Mouse (Mus musculus) kidney, adult 9 months (tissue): ENCODE results near the gene Slc35d3.
A peak's percentile ranks its signal among the peaks of the same experiment; 100 is the strongest.

ENCODE experiments used
- DNase-seq: peaks from one replicate; pipeline ENCODE4 v3.0.0; 2022

The Slc35d3 gene

GRCm38 (mm10) chr10:19850998-19851691, at the start of gene Slc35d3:
Gene Slc35d3, minus strand, starts transcription at chr10:19851459.
- DNase-seq = no peak

- no peak for DNase-seq
Observed at GRCm38 (mm10) chr10:19900191-19900590, 48.9 kb upstream of the Slc35d3 start.

DNA sequence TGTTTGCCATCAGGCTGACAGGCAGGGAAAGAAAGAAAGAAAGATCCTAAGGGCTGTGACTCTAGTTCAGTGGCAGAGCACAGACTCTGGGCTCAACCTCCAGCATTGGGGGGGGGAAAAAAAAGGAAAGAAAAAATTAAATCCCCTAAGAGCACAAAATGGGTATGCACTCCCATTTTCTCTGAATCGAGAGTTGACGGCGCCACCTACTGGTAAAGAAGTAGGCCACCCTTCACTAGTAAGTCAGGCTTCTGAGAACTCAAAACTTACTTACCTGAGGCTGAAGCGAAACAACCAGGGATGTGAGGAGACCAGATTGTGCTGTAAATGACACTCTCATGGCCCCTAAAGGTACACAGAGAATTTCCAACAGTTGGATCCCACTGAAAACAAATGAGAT, 42.7 kb upstream of the Slc35d3 start:
- peak; percentile 50 for DNase-seq

DNA sequence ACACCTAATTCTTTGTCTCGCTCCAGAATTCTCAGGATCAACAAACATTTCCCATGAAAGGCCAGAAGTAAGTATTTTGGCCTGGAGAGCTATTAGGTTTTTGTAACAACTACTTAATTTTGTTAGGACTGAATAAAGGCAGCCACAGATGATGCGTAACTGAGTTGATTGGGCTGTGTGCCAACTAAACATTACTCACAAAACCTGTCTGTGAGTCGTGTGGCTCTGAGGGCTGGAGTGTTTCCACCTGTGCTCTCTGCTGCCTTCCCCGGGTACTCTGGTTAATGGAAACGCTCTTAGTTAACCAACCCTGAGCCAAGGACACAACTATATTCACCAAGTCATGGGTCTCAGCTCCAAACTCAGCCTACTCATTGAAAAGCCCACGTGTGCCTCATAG, 41.9 kb upstream of the Slc35d3 start:
- no peak for DNase-seq

- no peak for DNase-seq
Observed at GRCm38 (mm10) chr10:19891686-19892085, 40.4 kb upstream of the Slc35d3 start.

DNA sequence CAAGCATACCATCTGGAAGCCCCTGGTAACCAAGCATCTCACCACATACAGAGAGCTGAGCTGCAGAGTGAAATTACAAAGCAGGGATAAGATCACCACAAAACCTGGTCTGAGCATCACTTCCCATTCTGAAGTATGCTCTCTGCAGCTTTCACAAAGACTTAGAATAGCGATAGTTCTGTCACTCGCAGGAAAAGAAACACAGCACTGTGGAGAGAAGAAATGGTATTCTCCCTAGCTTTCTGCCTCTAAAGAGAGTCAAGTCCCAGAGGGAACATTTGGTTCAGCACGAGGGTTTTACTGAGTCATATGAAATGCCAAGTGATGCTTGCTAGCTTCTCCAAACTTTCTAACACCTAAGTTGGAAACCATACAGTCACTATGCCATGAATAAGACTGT, 38.6 kb upstream of the Slc35d3 start:
- DNase-seq = no peak

- DNase-seq = no peak
Observed at GRCm38 (mm10) chr10:19886249-19886648, 35.0 kb upstream of the Slc35d3 start.

GRCm38 (mm10) chr10:19884409-19884808, 33.1 kb upstream of the Slc35d3 start:
- no peak for DNase-seq

GRCm38 (mm10) chr10:19880437-19880836, 29.2 kb upstream of the Slc35d3 start:
- no peak for DNase-seq

DNA sequence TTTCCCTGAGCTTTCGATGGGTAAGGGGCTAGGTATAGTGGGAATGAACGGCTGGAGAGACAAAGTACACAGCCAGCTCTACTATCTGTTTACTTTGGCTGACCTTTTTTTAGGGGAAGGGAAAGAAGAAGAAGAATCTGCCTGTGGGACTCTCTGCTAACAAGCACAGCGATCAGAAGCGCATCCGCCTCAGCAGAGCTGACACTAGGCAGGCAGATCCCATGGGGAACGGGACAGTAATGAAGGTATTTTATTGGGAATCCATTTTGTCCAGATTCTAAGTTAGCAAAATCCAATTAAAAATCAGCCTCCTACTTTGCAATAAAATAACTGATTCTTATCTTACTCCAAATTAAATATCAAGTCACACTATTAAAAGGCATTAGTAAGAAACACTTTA, 27.9 kb upstream of the Slc35d3 start:
- DNase-seq = no peak

DNA sequence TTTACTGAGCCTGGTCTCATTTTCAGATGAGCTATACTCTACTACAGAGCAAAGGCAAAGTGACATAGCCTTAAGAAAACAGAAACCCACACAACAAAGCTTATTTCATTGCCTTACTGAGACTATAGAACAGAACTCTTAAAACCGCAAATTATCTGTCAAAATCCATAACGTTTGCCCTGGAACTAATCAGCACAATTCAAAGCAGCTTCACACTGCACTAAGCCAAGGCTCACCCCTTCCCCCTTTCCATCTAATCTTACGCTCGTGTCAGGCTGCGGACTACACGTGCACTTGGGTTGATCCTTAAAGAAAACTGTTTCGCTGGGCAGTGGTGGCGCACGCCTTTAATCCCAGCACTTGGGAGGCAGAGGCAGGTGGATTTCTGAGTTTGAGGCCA, 26.4 kb upstream of the Slc35d3 start:
- no peak for DNase-seq

- DNase-seq = no peak
Observed at GRCm38 (mm10) chr10:19877257-19877656, 26.0 kb upstream of the Slc35d3 start.

- DNase-seq = no peak
Observed at GRCm38 (mm10) chr10:19876669-19877068, 25.4 kb upstream of the Slc35d3 start.

- no peak for DNase-seq
Observed at GRCm38 (mm10) chr10:19875346-19875745, 24.1 kb upstream of the Slc35d3 start.

DNA sequence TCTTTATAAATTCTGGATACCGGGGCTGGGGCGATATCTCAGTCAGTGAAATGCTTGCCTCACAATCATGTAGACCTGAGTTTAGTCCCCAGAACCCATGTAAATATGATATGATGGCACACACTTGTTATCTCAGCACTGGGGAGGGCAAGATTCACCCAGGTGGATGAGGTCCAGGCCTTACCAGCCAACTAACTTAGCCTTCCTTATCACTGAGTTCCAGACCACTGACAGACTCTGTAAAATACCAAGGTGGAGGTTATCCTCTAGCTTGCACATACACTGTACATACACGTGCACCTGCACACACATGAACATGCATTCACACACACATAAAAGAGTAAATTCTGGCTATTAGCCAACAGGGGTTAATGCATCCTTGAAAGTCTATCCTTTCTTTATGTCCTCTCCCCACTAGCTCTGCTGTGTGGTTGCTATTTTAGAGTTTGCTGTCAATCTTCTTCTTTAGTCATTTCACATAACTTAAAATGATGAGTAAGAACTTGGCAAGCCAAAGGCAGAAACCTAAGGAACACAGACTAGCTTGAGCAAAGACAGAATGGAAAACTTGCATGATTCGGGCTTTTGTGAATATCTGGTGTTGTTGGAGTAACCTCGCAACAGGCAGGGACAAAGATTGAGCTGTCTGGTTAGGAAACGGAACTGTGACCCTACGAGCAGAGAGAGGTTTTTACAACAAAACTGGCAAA, 4.5 kb upstream of the Slc35d3 start:
- no peak for DNase-seq

GRCm38 (mm10) chr10:19853609-19854008, 2.4 kb upstream of the Slc35d3 start:
- DNase-seq = no peak

- DNase-seq = no peak
Observed at GRCm38 (mm10) chr10:19852776-19853175, 1.5 kb upstream of the Slc35d3 start.

GRCm38 (mm10) chr10:19850544-19850997, 688 bp downstream of the Slc35d3 start:
- DNase-seq = no peak

DNA sequence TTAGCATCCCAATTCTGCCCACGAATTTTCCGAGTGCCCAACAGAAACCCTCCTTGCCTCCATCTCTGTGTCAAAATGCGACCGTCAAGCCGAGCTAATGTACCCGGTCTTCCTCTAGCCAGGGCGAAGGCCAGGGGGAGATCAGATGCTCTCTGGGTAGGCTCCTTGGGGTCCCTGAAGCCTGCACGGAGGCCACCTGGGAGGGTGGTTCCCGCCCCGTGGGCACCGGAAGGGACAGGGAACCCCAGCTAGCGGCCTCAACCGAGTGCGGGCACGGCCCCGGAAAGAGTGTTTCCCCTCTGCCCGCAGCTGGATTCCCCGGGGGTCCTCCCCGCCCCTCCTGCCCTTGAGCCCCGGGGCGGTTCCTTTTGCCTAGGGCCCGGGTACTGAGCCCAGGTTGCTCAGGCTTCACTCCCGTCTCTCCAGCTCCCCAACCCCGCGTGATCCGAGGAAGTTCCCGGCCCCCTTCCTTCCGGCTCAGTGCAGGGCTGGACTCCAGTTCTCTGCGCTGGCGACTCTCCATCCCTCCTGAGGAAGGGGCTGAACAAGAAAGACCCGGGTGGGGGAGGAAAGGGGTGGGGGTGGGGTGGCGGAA, 1.4 kb downstream of the Slc35d3 start:
- DNase-seq = no peak

- no peak for DNase-seq
Observed at GRCm38 (mm10) chr10:19848928-19849770, 2.1 kb downstream of the Slc35d3 start.

DNA sequence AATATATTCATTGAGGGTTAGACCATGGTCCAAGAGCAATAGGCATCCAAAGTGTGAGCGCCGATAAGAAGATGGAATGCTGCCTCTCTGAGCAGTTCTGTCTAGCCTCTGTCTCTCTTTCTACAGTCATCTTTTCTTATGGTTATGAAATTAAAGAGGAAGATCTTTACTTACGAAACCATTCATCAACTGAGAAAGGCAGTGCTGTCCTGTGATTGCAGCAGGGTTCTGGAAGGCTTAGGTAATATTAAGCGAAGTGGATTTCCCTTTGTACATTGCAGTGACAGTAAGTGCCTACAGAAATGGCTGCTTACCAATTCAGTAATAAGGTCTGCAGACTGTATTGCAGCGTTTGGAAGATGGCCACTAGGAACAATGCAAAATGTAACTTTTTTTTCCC, 11.4 kb downstream of the Slc35d3 start:
- DNase-seq = no peak

DNA sequence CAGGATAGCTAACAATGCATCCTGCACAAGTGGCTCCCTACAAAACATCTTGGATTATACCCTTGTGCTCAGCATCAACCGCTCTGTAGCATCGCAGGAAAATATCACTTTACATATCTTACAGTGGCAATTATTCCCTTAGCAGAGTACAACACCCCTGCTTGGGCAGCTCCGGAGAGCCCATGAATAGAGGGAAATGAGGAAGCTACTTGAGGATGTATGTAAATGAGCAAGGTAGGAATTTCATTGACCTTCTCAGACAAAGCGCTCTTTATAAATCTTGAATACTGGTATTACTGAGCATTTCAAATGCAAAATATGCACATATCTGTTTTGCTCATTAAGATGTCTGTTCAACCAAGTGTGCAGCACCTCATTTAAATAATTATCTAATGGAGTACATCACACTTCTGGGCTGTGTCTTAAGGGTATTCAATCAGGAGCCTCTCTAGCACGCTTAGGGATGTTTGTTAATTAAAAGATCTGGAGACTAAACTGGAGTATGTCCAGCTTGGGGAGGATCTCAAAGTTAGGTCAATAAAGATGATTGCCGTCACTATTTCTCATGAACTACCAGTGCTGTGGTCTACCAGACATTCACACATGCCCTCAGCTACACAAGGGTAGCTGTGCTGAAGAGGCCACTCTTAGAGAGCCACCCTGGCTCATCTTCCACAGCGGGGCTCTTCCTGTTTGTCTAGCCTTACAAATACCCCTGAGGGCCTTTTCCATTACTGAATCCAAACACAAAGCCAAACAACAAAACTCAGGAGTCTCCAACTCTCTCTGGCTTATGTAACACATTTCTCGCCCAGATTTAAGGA, 15.2 kb downstream of the Slc35d3 start:
- DNase-seq = no peak
